23 mouse cellular contexts compared by ENCODE assay signal in the genomic region with DNA sequence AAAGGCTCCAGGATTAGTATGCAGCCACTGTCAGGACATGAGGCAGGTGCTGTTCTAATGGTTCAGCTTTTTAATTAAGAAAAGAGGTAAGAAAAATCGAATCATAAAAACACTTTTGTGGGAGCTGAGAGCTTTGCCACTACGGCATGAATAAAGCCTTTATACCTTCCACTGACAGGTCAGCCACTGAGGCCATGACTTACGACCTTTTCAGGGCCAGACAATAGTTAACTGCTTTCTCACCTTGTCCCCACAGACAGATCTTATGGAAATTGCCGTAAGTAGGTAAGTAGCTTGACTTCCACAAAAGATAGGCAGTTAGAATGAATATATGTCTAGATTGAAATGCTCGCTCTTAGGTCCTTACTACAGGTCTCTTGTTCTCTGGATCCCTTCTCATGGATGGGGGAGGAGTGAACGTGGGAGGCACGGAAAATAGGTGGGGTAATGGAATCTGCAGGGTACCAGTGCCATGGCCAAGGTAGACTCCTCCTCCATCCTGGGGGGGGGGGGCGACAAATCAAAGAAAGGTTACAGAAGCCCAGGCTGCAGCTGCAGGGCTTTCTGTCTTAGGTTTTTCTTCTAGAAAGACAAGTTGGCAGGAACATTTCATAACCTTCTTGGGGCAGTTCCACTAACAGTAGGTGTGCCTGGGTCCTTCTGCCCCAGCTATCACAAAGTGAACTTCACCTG. TPM values are rescaled to one million over a fixed set of nuclear protein-coding genes. Genes with fewer than 3 reads are reported as not detected.
DNase-seq lines count a peak whose midpoint lies in the region.
"Had no signal": no experiment of that assay in that cellular context is flagged by ENCODE, and none has a peak within 500 bp of the region (broad histone marks: within the 10 kb centered on the region; RNA-seq: fewer than 3 reads in every experiment).

No protein-coding gene starts in this region.

- intact Hi-C loops in left cerebral cortex, postnatal 10 days (cut with DNase I): no loop called here

- peak; percentile 9 to 12 for DNase-seq in cerebellum, postnatal 14 days
- DNase-seq in cerebellum, postnatal 36 days: no peak
- DNase-seq in embryonic facial prominence, embryonic 10.5 days (ENCODE audit: low spot score): peak; percentile 21
- DNase-seq in hindbrain, embryonic 10.5 days (ENCODE audit: low spot score): peak; percentile 33
- DNase-seq in limb, embryonic 10.5 days (ENCODE audit: low spot score): peak; percentile 39
- DNase-seq in adrenal gland, adult (ENCODE audit: inconsistent age in 2 of 2, low spot score in 1 of 2): no peak
- DNase-seq in left cerebral cortex, postnatal 10 days (ENCODE audit: extremely low spot score in 1 of 2, low spot score in 2 of 2): no peak
- DNase-seq in kidney, postnatal 4 days: no peak
- DNase-seq: kidney, adult 18-20 months; kidney, postnatal 25 days; layer of hippocampus, adult 9-11 months; lung, embryonic 14.5 days; spleen, adult 18-20 months; thymus, adult 18-20 months had no signal

- H3K27me3 ChIP-seq in embryonic facial prominence, embryonic 10.5 days (replicated peaks; ENCODE audit: low read depth, poor library complexity, severe bottlenecking): peaks cover 100% of the 10 kb centered on the region
- H3K27me3 ChIP-seq in hindbrain, embryonic 10.5 days (ENCODE audit: insufficient read depth, poor library complexity, severe bottlenecking): peaks cover 100% of the 10 kb centered on the region
- peaks cover 100% of the 10 kb centered on the region for H3K27me3 ChIP-seq in limb, embryonic 10.5 days (ENCODE audit: low read depth, poor library complexity, severe bottlenecking)

- no peak overlapping the region for H3K4me3 ChIP-seq in embryonic facial prominence, embryonic 10.5 days
- no peak overlapping the region for H3K4me3 ChIP-seq in hindbrain, embryonic 10.5 days
- H3K4me3 ChIP-seq in limb, embryonic 10.5 days: no peak overlapping the region
- H3K4me3 ChIP-seq: embryonic facial prominence, embryonic 13.5 days; heart, embryonic 13.5 days; limb, embryonic 15.5 days had no signal

- H3K4me1 ChIP-seq in embryonic facial prominence, embryonic 10.5 days: no peaks in the 10 kb centered on the region
- peaks cover 52% of the 10 kb centered on the region for H3K4me1 ChIP-seq in hindbrain, embryonic 10.5 days (replicated peaks)
- no peaks in the 10 kb centered on the region for H3K4me1 ChIP-seq in limb, embryonic 10.5 days
- H3K4me1 ChIP-seq: embryonic facial prominence, embryonic 13.5 days; heart, embryonic 13.5 days; limb, embryonic 15.5 days had no signal

- H3K9me3 ChIP-seq in embryonic facial prominence, embryonic 10.5 days: no peaks in the 10 kb centered on the region
- H3K9me3 ChIP-seq in hindbrain, embryonic 10.5 days: no peaks in the 10 kb centered on the region
- H3K9me3 ChIP-seq in limb, embryonic 10.5 days (replicated peaks): no peaks in the 10 kb centered on the region
- H3K9me3 ChIP-seq: embryonic facial prominence, embryonic 13.5 days; heart, embryonic 13.5 days; limb, embryonic 15.5 days had no signal

- H3K36me3 ChIP-seq in embryonic facial prominence, embryonic 10.5 days (replicated peaks): no peaks in the 10 kb centered on the region
- no peaks in the 10 kb centered on the region for H3K36me3 ChIP-seq in hindbrain, embryonic 10.5 days
- no peaks in the 10 kb centered on the region for H3K36me3 ChIP-seq in limb, embryonic 10.5 days
- H3K36me3 ChIP-seq: embryonic facial prominence, embryonic 13.5 days; heart, embryonic 13.5 days; limb, embryonic 15.5 days had no signal

- 3% methylated on average over 8 of the region's 8 CpGs for WGBS in embryonic facial prominence, embryonic 10.5 days
- 5% methylated on average over 8 of the region's 8 CpGs for WGBS in hindbrain, embryonic 10.5 days
- WGBS in limb, embryonic 10.5 days: 5% methylated on average over 8 of the region's 8 CpGs

- H3K27ac ChIP-seq in embryonic facial prominence, embryonic 10.5 days (replicated peaks): no peak overlapping the region
- no peak overlapping the region for H3K27ac ChIP-seq in hindbrain, embryonic 10.5 days
- H3K27ac ChIP-seq in limb, embryonic 10.5 days: no peak overlapping the region
- H3K27ac ChIP-seq: embryonic facial prominence, embryonic 13.5 days; heart, embryonic 13.5 days; limb, embryonic 15.5 days; macrophage had no signal

RNA-seq across cellular contexts. Expression of a gene that starts 27.9 kb away (rescaled TPM):
- polyA plus RNA-seq in embryonic facial prominence, embryonic 10.5 days (2016; fragmentation: Nextera tagmentation; extraction: Ambion mirVana): 1.5 and 1.7 TPM in 2 replicates
- 6.9 and 8.1 TPM in 2 replicates for polyA plus RNA-seq in hindbrain, embryonic 10.5 days (2016; fragmentation: Nextera tagmentation; extraction: Ambion mirVana)
- polyA plus RNA-seq in limb, embryonic 10.5 days (2016; fragmentation: Nextera tagmentation; extraction: Ambion mirVana): 0.05 and 0.06 TPM in 2 replicates
- total RNA-seq in left cerebral cortex, postnatal 10 days (2021): 10 to 100 TPM; 14.2 to 17.4 TPM
- total RNA-seq: adrenal gland, adult 18-20 months; granulocyte monocyte progenitor cell, adult 5-6 weeks; hematopoietic stem cell, adult 5-6 weeks; MEL had no signal
- polyA plus RNA-seq: heart, embryonic 13.5 days; lung, embryonic 14.5 days; macrophage; stomach, embryonic 14.5 days had no signal

RNA-seq across cellular contexts. Expression of a gene that starts 31.3 kb away (rescaled TPM):
- polyA plus RNA-seq in embryonic facial prominence, embryonic 10.5 days (2016; fragmentation: Nextera tagmentation; extraction: Ambion mirVana): 4.0 and 5.5 TPM in 2 replicates
- 16.9 and 19.8 TPM in 2 replicates for polyA plus RNA-seq in hindbrain, embryonic 10.5 days (2016; fragmentation: Nextera tagmentation; extraction: Ambion mirVana)
- 0.05 and 0.24 TPM in 2 replicates for polyA plus RNA-seq in limb, embryonic 10.5 days (2016; fragmentation: Nextera tagmentation; extraction: Ambion mirVana)
- 1 to 10 TPM; 3.4 to 4.6 TPM for total RNA-seq in left cerebral cortex, postnatal 10 days (2021)
- total RNA-seq: adrenal gland, adult 18-20 months; granulocyte monocyte progenitor cell, adult 5-6 weeks; hematopoietic stem cell, adult 5-6 weeks; MEL had no signal
- polyA plus RNA-seq: heart, embryonic 13.5 days; lung, embryonic 14.5 days; macrophage; stomach, embryonic 14.5 days had no signal

Comparison
In these comparisons a context has a peak if more than half of its experiments do, and no peak if none do; other contexts are left out.
1. DNase-seq: peak in cerebellum, postnatal 14 days (2 of 2), embryonic facial prominence, embryonic 10.5 days (single experiment), hindbrain, embryonic 10.5 days (single experiment) and limb, embryonic 10.5 days (single experiment); none in cerebellum, postnatal 36 days (0 of 2), adrenal gland, adult (0 of 2), left cerebral cortex, postnatal 10 days (0 of 2) and kidney, postnatal 4 days (0 of 2).